Mouse (Mus musculus) olfactory bulb, adult 2 months (tissue): ENCODE results near the gene Hpca. TPM values are rescaled to one million over a fixed set of nuclear protein-coding genes. Genes with fewer than 3 reads are reported as not detected.

ENCODE experiments used
- H3K27ac ChIP-seq: fragments of 200-500 bp; 2 replicates; pipeline ENCODE4 v1.5.1; 2012; ENCODE audit warnings: low read depth, low read length; ENCODE audit not compliant: insufficient read depth
- H3K4me1 ChIP-seq: fragments of 200-500 bp; 2 replicates; pipeline ENCODE4 v1.6.1; 2012; ENCODE audit warnings: low read length; ENCODE audit not compliant: control insufficient read depth, insufficient read depth
- H3K4me3 ChIP-seq: fragments of 200-500 bp; 2 replicates; pipeline ENCODE4 v1.5.1; 2012; ENCODE audit warnings: mild to moderate bottlenecking, low read depth, low read length, moderate library complexity; ENCODE audit not compliant: insufficient read depth
- CTCF ChIP-seq: fragments of 200-500 bp; IDR thresholded peaks from 2 replicates; pipeline ENCODE4 v1.5.1; 2012; ENCODE audit warnings: low read depth, mild to moderate bottlenecking, low read length, moderate library complexity; ENCODE audit not compliant: insufficient read depth
- POLR2A ChIP-seq: fragments of 200-500 bp; IDR thresholded peaks from 2 replicates; pipeline ENCODE4 v1.6.1; 2012; ENCODE audit warnings: mild to moderate bottlenecking, low read depth, low read length, moderate library complexity; ENCODE audit not compliant: insufficient read depth
- WGBS: fragments of 180-500 bp; shearing (Covaris S2); methylation state at CpG from one replicate; pipeline ENCODE4 v1.1.7; 2018; 5-methylcytosine and 5-hydroxymethylcytosine counted together
- polyA plus RNA-seq: library from polyadenylated mRNA; stranded (reverse); fragments of >200 nt; gene quantifications from 2 replicates; pipeline ENCODE4 v1.2.4, GENCODE M21; 2012; ENCODE audit warnings: low replicate concordance; ENCODE audit not compliant: missing spikeins, insufficient read depth, insufficient read length

The Hpca gene
- polyA plus RNA-seq, 1 experiment = not detected

- peak overlapping the region; percentile 68 for H3K4me3 ChIP-seq
- H3K4me1 ChIP-seq = peaks cover 55% of the 10 kb centered on the region
- 56% methylated on average over 14 of the region's 14 CpGs for WGBS
- no peak for TF ChIP-seq POLR2A
- no peak for TF ChIP-seq CTCF
- H3K27ac ChIP-seq = peak overlapping the region; percentile 71; the same call in 1 of the 2 replicates
Observed at GRCm38 (mm10) chr4:129137392-129138321, 15.8 kb upstream of the Hpca start.

DNA sequence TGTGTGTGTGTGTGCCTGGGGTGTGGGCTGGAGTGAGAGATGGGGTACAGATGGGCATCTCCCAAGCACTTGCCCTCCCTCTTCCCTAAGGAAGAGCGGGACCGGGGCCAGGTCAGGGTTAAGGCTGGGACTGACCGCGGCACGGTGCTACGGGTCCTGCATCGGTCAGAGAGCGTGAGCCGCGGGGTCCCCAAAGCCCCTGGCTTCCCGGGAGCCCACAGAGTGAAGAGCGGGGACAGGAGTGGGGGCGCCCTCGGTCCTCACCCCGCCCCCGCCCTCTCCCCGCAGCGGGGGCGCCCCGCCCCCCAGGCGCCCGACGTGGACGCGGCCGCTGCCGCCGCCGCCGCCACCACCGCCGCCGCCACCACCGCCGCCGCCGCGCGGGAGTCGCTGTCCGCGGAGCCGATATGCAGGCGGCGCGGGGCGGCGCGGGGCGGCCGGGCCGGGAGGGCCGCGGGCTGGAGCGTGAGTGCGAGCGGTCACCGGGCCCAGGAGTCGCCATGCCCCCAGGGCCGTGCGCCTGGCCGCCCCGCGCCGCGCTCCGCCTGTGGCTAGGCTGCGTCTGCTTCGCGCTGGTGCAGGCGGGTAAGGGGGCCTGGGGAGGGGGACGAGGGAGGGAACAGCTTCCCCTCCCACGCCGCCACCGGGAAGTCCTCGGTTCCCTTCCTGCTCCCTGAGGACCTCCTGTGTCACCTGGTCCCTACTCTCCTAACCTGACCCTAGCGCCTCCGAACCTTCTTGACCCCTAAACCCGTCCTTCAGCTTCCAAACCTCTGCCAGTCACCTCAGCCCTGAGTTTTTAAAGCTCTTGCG is 14.9 kb upstream of the Hpca start, which contains the start of gene Fndc5:
Fndc5 (plus strand) TSS at position 421 of the 813 bp plus-strand sequence.
- WGBS = 7% methylated on average over 75 of the region's 80 CpGs
- peak within 1 kb of the TSS; percentile 68 for H3K4me3 ChIP-seq
- peaks cover 47% of the 10 kb centered on the region for H3K4me1 ChIP-seq
- TF ChIP-seq POLR2A = no peak
- no peak for TF ChIP-seq CTCF
- H3K27ac ChIP-seq = peak within 1 kb of the TSS; percentile 71

DNA sequence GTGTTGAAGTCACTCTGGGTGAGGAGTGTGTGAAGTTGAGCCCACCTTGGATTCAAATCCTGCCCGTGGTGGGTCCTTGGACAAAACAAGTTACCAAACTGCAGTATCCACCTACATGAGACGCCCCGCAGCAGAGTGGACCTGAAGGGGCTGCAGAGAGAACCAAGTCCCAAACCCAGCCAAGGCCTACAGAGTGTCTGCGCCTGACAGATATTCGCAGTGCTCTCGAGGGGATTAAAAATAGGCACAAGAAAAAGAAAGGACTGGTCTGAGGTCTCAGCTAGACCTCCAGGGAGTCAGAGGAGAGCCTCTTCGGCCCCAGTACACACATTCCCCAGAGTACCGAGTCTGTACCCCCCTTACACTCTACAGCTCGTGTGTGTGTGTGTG is 14.3 kb upstream of the Hpca start:
- H3K27ac ChIP-seq = peak overlapping the region; percentile 61
- no peak for TF ChIP-seq CTCF
- TF ChIP-seq POLR2A = no peak
- WGBS = 32% methylated on average over 9 of the region's 9 CpGs
- H3K4me1 ChIP-seq = peaks cover 44% of the 10 kb centered on the region
- H3K4me3 ChIP-seq = peak overlapping the region; percentile 68

DNA sequence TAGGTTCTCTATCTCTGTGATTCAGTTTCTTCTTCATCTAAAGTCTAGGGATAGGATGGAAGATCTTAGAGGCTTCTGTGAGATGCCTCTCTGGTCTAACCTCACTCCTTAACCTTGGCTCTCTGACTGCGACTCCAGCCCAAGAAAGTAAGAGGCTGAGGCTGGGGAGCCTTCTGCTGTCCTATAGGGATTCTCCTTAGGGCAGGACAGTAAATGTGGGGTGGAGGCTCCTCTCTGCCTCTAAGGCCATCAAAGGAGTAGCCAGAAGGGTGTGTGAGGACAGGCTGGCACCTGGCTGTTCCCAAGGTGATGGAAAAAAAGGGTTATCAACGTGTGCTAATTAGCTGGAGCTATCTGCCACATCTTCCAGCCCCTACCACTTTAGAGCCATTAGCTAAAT is 13.8 kb upstream of the Hpca start:
- Histone ChIP-seq H3K4me3 (no peak overlapping the region), H3K27ac (no peak overlapping the region), H3K4me1 (peaks cover 47% of the 10 kb centered on the region)
- TF ChIP-seq POLR2A (no peak), CTCF (no peak)
- WGBS = 64% methylated on average over 2 of the region's 2 CpGs

GRCm38 (mm10) chr4:129134799-129135585 is 13.2 kb upstream of the Hpca start:
- WGBS = 12% methylated on average over 15 of the region's 15 CpGs
- peaks cover 51% of the 10 kb centered on the region for H3K4me1 ChIP-seq
- peak overlapping the region; percentile 26; the same call in 1 of the 2 replicates for H3K4me3 ChIP-seq
- TF ChIP-seq POLR2A = no peak
- peak; percentile 78 for TF ChIP-seq CTCF
- H3K27ac ChIP-seq = peak overlapping the region; percentile 32; the same call in 1 of the 2 replicates

DNA sequence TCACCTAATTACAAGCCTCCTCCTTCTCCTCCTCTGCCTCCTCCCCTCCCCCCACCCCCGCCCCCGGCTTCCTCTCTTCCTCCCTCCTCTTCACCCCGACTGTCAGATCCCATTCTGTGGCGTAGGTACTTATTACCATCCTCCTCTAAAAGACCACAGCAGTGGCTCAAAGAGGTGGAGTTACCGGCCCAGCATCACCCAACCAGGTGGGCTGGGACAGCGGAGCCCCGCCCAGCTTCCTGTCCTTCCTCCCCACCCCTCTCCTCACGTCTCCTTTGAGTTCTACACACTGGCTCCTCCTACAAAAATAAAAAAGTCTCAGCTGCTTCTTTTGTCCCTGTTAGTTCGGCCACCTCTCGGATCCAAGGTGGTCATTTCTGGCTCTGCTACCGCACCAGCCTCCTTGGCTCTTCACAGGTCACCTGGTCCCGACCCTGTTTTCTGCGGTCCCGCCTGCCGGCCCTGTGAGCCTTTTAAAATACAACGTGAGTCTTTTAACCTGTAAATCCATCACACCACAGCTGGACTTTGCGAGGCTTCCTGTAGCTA is 9.0 kb upstream of the Hpca start:
- TF ChIP-seq CTCF (no peak), POLR2A (no peak)
- Histone ChIP-seq H3K4me3 (no peak overlapping the region), H3K27ac (no peak overlapping the region)

GRCm38 (mm10) chr4:129130149-129130548 is 8.3 kb upstream of the Hpca start:
- Histone ChIP-seq H3K4me3 (no peak overlapping the region), H3K27ac (no peak overlapping the region), H3K4me1 (peaks cover 50% of the 10 kb centered on the region)
- peak; percentile 93 for TF ChIP-seq CTCF
- no peak for TF ChIP-seq POLR2A
- 6% methylated on average over 8 of the region's 8 CpGs for WGBS

More for the DNA sequence above, 9.0 kb upstream of the Hpca start:
- WGBS = 25% methylated on average over 16 of the region's 17 CpGs
- H3K4me1 ChIP-seq = peaks cover 46% of the 10 kb centered on the region

DNA sequence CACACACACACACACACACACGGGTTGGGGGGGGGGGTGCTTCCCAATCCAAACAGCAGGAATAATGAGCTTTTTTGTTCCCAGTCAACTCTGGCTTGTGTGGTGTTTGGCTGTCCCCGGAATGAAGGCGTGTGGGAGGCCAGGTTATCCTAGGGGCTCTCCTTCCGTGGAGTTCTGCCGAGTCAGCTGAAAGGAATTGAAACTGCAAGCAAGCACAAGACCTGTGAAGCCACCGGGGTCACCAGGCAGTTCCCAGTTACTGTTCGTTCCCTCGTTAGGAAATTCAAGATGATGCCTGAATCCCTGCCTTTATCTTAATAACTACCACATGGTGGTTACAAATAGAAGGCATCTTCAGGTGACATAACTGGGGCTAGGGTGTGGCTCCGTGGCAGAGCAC is 7.6 kb upstream of the Hpca start:
- TF ChIP-seq CTCF = no peak
- no peak for TF ChIP-seq POLR2A

More for the DNA sequence above, 7.6 kb upstream of the Hpca start:
- Histone ChIP-seq H3K4me3 (no peak overlapping the region), H3K4me1 (peaks cover 50% of the 10 kb centered on the region), H3K27ac (no peak overlapping the region)
- whole genome bisulfite sequencing = 29% methylated on average over 9 of the region's 9 CpGs
